Mouse (Mus musculus) G1E (cell line): ENCODE measurements around the gene Dab2. TPM values are rescaled to one million over a fixed set of nuclear protein-coding genes. Genes with fewer than 3 reads are reported as not detected.

Experiments used
- ATAC-seq: 2 replicates; pipeline ENCODE4 v1.8.0; 2016; ENCODE audit warnings: mild to moderate bottlenecking; ENCODE audit not compliant: insufficient number of reproducible peaks, poor library complexity, low FRiP score, severe bottlenecking; ENCODE audit errors: extremely low read depth
- DNase-seq: peaks from one replicate; pipeline ENCODE4 v3.0.0; 2012; ENCODE audit warnings: low spot score
- H3K27me3 ChIP-seq: 2 replicates; pipeline ENCODE4 v1.6.1; 2012; ENCODE audit warnings: mild to moderate bottlenecking, low read length, inconsistent platforms; ENCODE audit not compliant: insufficient read depth
- H3K36me3 ChIP-seq: replicated peaks from 2 replicates; pipeline ENCODE3; 2012; ENCODE audit warnings: mild to moderate bottlenecking, inconsistent platforms
- H3K4me1 ChIP-seq: 2 replicates; pipeline ENCODE4 v1.6.1; 2012; ENCODE audit warnings: low read depth, low read length, inconsistent platforms, mixed read lengths; ENCODE audit not compliant: insufficient read depth
- H3K4me3 ChIP-seq: 2 replicates; pipeline ENCODE4 v1.5.1; 2012; ENCODE audit warnings: low read depth, mild to moderate bottlenecking, inconsistent platforms, low read length, moderate library complexity, mixed read lengths
- H3K9me3 ChIP-seq: replicated peaks from 2 replicates; pipeline ENCODE4 v1.6.1; 2012; ENCODE audit warnings: inconsistent platforms
- CTCF ChIP-seq: IDR thresholded peaks from 2 replicates; pipeline ENCODE4 v1.5.1; 2012; ENCODE audit warnings: low read depth, low read length, inconsistent platforms, mixed read lengths
- GATA1 ChIP-seq: IDR thresholded peaks from 2 replicates; pipeline ENCODE4 v1.6.1; 2012; ENCODE audit warnings: borderline replicate concordance, low read length, inconsistent platforms, mixed read lengths
- GATA2 ChIP-seq: IDR thresholded peaks from 2 replicates; pipeline ENCODE4 v1.6.1; 2012; ENCODE audit warnings: low read depth, low read length, inconsistent platforms, borderline replicate concordance
- POLR2AphosphoS5 ChIP-seq: IDR thresholded peaks from 2 replicates; pipeline ENCODE4 v1.6.1; 2012; ENCODE audit warnings: low read depth, low read length, inconsistent platforms; ENCODE audit not compliant: insufficient replicate concordance
- TAL1 ChIP-seq: conservative IDR thresholded peaks from 2 replicates; pipeline ENCODE4 v1.6.1; 2012; ENCODE audit warnings: low read depth, low read length, inconsistent platforms, mixed read lengths
- polyA plus RNA-seq: library from polyadenylated mRNA; stranded (reverse); fragments of >175 nt; gene quantifications from 2 replicates; pipeline ENCODE4 v1.2.3, GENCODE M21; 2012
- total RNA-seq, 2 experiments: library from RNA; stranded (forward) in 1 of 2; stranded (reverse) in 1 of 2; fragments of 200-1000 nt in 1 of 2; fragments of >200 nt in 1 of 2; fragmentation: Nextera tagmentation in 1 of 2; gene quantifications; 2 replicates each; pipeline ENCODE4 v1.2.3; 2014 to 2017

Gene Dab2
- total and polyA plus RNA-seq, 3 experiments: 0.38 TPM; not detected in 2

DNA sequence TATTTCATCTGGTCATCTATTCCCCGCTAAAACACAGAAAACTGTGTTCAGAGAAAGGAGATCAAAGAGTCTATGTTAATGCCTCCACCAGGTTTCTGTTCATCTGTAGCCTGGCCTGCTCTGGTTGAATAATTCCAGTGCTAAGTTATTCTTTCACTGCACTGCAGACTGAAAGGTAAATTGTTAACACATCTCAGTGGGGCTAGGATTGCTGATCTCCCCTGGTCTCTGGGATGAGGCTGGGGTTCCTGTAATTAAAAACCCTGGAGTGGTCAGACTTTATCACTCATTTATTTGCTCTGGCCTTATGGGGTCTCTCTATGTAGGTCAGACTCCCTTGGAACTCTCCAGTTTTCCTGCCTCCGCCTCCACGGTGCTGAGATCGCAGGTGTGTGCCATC, 21.7 kb downstream of the Dab2 start:
- H3K36me3 ChIP-seq: no peaks in the 10 kb centered on the region
- no peaks in the 10 kb centered on the region for H3K9me3 ChIP-seq
- DNase-seq (no peak), ATAC-seq (no peak)
- TF ChIP-seq GATA2 (no peak), TAL1 (no peak), CTCF (no peak)
- peaks cover 11% of the 10 kb centered on the region; the same call in 1 of the 2 replicates for H3K27me3 ChIP-seq
- no peaks in the 10 kb centered on the region for H3K4me1 ChIP-seq
- no peak overlapping the region for H3K4me3 ChIP-seq

DNA sequence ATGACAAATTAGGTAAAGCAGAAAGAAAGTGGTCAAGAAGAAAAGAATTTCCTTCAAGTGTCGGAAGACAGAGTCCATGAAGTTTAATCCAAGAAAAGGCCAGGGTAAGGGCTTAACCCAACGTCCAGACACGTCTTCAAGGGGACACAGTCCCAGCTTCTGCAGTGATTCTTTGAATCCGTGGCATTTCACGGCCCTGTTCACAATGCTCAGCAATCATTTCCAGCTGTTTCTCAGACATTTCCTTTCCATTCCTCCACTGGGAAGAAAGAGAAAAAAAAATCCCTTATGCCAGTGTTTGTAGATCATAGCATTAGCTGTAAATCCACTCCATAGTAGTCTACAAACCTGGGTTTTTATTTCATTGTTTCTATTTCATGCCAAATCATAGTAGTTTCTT, 22.7 kb downstream of the Dab2 start:
- DNase-seq: no peak
- Histone ChIP-seq H3K4me3 (no peak overlapping the region), H3K27me3 (peaks cover 14% of the 10 kb centered on the region; the same call in 1 of the 2 replicates), H3K36me3 (no peaks in the 10 kb centered on the region), H3K4me1 (no peaks in the 10 kb centered on the region), H3K9me3 (no peaks in the 10 kb centered on the region)
- ATAC-seq: no peak
- TF ChIP-seq GATA1: no peak
- TF ChIP-seq POLR2AphosphoS5: no peak
- TF ChIP-seq TAL1: no peak
- TF ChIP-seq CTCF: no peak
- no peak for TF ChIP-seq GATA2

DNA sequence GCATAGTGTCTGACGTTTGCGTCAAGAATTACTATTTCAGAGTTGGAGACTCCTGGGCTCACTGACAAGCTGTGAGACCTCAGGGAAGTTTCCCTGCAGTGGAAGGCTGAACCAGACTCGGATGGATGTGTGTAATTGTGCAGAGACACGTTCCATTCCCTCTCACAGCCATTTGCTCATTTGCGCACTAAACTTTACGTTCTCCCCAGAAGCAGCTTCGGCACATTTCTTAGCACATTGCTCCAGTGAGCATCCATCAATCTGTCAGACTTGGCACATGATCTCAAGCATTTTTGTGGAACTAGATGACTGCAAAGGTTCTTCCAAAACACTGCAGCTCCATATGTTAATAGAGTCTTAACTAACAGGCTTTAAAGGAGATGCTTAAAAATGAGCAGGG, 24.0 kb downstream of the Dab2 start:
- Histone ChIP-seq H3K4me1 (no peaks in the 10 kb centered on the region), H3K27me3 (peaks cover 14% of the 10 kb centered on the region; the same call in 1 of the 2 replicates), H3K9me3 (no peaks in the 10 kb centered on the region), H3K36me3 (no peaks in the 10 kb centered on the region), H3K4me3 (no peak overlapping the region)
- DNase-seq (no peak), ATAC-seq (no peak)
- TF ChIP-seq POLR2AphosphoS5 (no peak), TAL1 (no peak), GATA2 (no peak), CTCF (no peak), GATA1 (no peak)

DNA sequence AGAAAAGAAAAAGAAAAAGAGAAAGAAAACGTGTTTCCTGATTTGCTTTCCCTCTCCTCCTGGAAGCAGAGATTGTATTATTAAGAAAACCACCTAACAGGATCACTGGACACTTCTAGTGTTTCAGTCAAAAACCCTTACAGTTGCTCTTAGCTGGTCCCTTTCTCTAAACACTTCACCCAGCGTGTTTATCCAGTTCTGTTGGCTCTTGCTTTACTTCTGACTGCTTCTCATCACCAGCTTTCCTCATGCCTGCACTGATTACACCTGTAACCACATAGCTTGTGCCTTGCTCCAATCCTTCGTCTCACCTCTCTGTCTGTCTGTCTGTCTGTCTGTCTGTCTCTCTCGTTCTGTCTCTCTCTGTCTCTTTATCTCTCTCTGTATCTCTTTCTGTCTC, 25.9 kb downstream of the Dab2 start:
- ATAC-seq: no peak
- DNase-seq: no peak
- H3K9me3 ChIP-seq: no peaks in the 10 kb centered on the region
- no peaks in the 10 kb centered on the region for H3K36me3 ChIP-seq
- H3K4me1 ChIP-seq: no peaks in the 10 kb centered on the region
- peaks cover 14% of the 10 kb centered on the region; the same call in 1 of the 2 replicates for H3K27me3 ChIP-seq
- H3K4me3 ChIP-seq: no peak overlapping the region
- TF ChIP-seq GATA2 (no peak), POLR2AphosphoS5 (no peak), CTCF (no peak)

DNA sequence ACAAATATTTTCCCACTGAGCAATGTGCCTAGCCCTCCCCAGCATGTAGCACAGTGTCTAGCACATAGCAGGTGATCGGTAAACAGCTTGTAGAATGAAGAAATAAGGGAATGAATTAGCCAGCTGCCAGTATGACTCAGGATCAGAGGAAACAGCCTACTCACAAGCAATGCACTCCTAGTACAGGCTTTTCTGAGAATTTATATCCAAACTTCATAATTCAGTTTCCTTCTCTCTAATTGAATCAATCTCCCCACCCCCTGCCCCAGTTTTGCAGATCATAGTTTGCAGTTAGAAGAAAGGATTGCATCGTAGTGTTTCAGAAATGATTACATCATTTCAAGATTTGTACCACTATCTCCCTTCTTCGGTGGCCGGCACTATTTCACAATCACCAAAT, 26.4 kb downstream of the Dab2 start:
- no peaks in the 10 kb centered on the region for H3K9me3 ChIP-seq
- TF ChIP-seq GATA1 (no peak), CTCF (no peak), GATA2 (no peak), TAL1 (no peak), POLR2AphosphoS5 (no peak)
- no peak overlapping the region for H3K4me3 ChIP-seq
- ATAC-seq: no peak
- no peaks in the 10 kb centered on the region for H3K36me3 ChIP-seq
- no peak for DNase-seq
- peaks cover 14% of the 10 kb centered on the region; the same call in 1 of the 2 replicates for H3K27me3 ChIP-seq
- H3K4me1 ChIP-seq: no peaks in the 10 kb centered on the region

DNA sequence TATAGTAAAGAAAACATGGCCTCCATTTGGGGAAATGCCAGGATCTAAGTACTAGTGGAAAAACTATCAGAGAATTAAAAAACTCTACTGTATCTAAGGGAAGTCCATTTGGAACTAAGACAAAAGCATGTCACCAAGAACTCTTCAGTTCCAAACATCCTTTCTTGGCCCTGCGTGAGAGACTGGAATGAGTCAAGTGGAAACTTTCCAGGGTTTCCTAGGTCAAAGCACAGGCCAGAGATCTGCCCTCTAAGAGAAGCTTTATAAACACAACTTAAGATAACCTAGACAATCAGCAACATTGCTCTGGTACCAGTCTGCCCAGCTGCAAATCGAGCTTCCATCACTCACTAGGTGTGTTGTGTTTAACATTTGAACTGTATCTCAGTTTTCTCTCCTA, 31.8 kb downstream of the Dab2 start:
- Histone ChIP-seq H3K36me3 (no peaks in the 10 kb centered on the region), H3K27me3 (peaks cover 3% of the 10 kb centered on the region; the same call in 1 of the 2 replicates), H3K4me1 (no peaks in the 10 kb centered on the region), H3K9me3 (no peaks in the 10 kb centered on the region), H3K4me3 (no peak overlapping the region)
- TF ChIP-seq GATA2 (no peak), POLR2AphosphoS5 (no peak), TAL1 (no peak), CTCF (no peak), GATA1 (no peak)
- ATAC-seq (no peak), DNase-seq (no peak)
